Mouse (Mus musculus) inflammation-experienced regulatory T-cells, adult 16 weeks (primary cell): ENCODE data around the gene Fgf16. TPM values are rescaled to one million over a fixed set of nuclear protein-coding genes. Genes with fewer than 3 reads are reported as not detected.

Experiments used
- polyA plus RNA-seq: library from polyadenylated mRNA; unstranded; fragments of 100-300 nt; shearing (Covaris generic); gene quantifications from one replicate; pipeline ENCODE4 v1.2.1, GENCODE M21; 2017

Gene Fgf16
- polyA plus RNA-seq: 0.17 TPM

GRCm38 (mm10) chrX:105764162-105765004, at the start of gene Fgf16:
Gene Fgf16 (plus strand): TSS chrX:105764279.

Other genes starting within 250 kb of the Fgf16 start
- gene Atrx, start 165.1 kb downstream of the Fgf16 start, polyA plus RNA-seq: 290 TPM
- gene Magt1, start 247.6 kb downstream of the Fgf16 start, polyA plus RNA-seq: 41.5 TPM